Mouse (Mus musculus) heart, adult 2 months (tissue): ENCODE results near the gene Sgta.

Experiments
- CTCF ChIP-seq: fragments of 200-600 bp; IDR thresholded peaks from 2 replicates; pipeline ENCODE4 v1.8.1; 2022; ENCODE audit warnings: antibody characterized with exemption, mild to moderate bottlenecking, moderate library complexity
- EP300 ChIP-seq: fragments of 200-500 bp; IDR thresholded peaks from 2 replicates; pipeline ENCODE4 v1.6.1; 2011; ENCODE audit warnings: low read depth, low read length, control low read depth; ENCODE audit not compliant: insufficient read depth
- POLR2A ChIP-seq: fragments of 200-500 bp; IDR thresholded peaks from 2 replicates; pipeline ENCODE4 v1.6.1; 2011; ENCODE audit warnings: mild to moderate bottlenecking, low read depth, low read length, control low read depth; ENCODE audit not compliant: insufficient read depth

- TF ChIP-seq CTCF (no peak), EP300 (no peak), POLR2A (no peak)
These were observed 59.6 kb downstream of the Sgta start for GRCm38 (mm10) chr10:81000197-81001062.
